Mouse (Mus musculus) olfactory bulb, adult 2 months (tissue): ENCODE measurements around the gene Clptm1.

Experiments
- CTCF ChIP-seq: fragments of 200-500 bp; IDR thresholded peaks from 2 replicates; pipeline ENCODE4 v1.5.1; 2012; ENCODE audit warnings: low read depth, mild to moderate bottlenecking, low read length, moderate library complexity; ENCODE audit not compliant: insufficient read depth
- POLR2A ChIP-seq: fragments of 200-500 bp; IDR thresholded peaks from 2 replicates; pipeline ENCODE4 v1.6.1; 2012; ENCODE audit warnings: mild to moderate bottlenecking, low read depth, low read length, moderate library complexity; ENCODE audit not compliant: insufficient read depth

GRCm38 (mm10) chr7:19682979-19683378 is 18.1 kb upstream of the Clptm1 start:
- no peak for TF ChIP-seq POLR2A
- TF ChIP-seq CTCF, result no peak
